In genomic region chr8:83741849-83742655, GRCm38 (mm10) we compare ENCODE assay signal across 8 mouse cellular contexts. TPM values are rescaled to one million over a fixed set of nuclear protein-coding genes. Genes with fewer than 3 reads are reported as not detected.
DNase-seq lines count a peak whose midpoint lies in the region; ATAC-seq and TF ChIP-seq lines count a peak whose summit lies in the region.

No protein-coding gene starts in this region.

- TF ChIP-seq CTCF in liver, adult 2 months (IDR thresholded peaks at IDR 0.05; ENCODE audit: low read depth, low read length), result no peak

- 0 out of 2 replicates have a peak, but pooled peaks cover 2% of the 10 kb centered on the region for H3K79me2 ChIP-seq in liver, adult 2 months (ENCODE audit: control insufficient read depth, insufficient read depth, low read length)

- ATAC-seq in granulocyte monocyte progenitor cell, adult 5-6 weeks (replicated peaks; ENCODE audit: poor library complexity, severe bottlenecking), result peak; percentile 40
- no peak for ATAC-seq in limb, embryonic 14.5 days (ENCODE audit: low FRiP score, low read depth)
- ATAC-seq in neural tube, embryonic 14.5 days (ENCODE audit: low read depth), result no peak

- peak overlapping the region; percentile 70 for H3K4me2 ChIP-seq in limb, embryonic 14.5 days (replicated peaks; ENCODE audit: low read depth, low read length, severe bottlenecking)
- H3K4me2 ChIP-seq in neural tube, embryonic 14.5 days (ENCODE audit: low read depth, low read length), result peak overlapping the region; percentile 78; the same call in 1 of the 2 replicates

- DNase-seq in liver, adult 2 months (ENCODE audit: extremely low read depth, low read depth, low spot score), result peak; percentile 53
- DNase-seq in liver, result no peak
- no peak for DNase-seq in limb, embryonic 14.5 days (ENCODE audit: low spot score)
- DNase-seq in right cerebral cortex, postnatal 36 days (ENCODE audit: low spot score in 2 of 2), result no peak
- DNase-seq in frontal cortex, postnatal 36 days (ENCODE audit: low spot score in 2 of 2), result no peak
- no peak for DNase-seq in adrenal gland, adult 2 months

- peak overlapping the region; percentile 82 for H3K27ac ChIP-seq in liver, adult 2 months (replicated peaks; ENCODE audit: insufficient read depth, low read depth, low read length)
- H3K27ac ChIP-seq in limb, embryonic 14.5 days (replicated peaks; ENCODE audit: low read depth, low read length), result 0 out of 2 replicates have a peak overlapping the region, but pooled peaks have one; percentile 20
- no peak overlapping the region; the same call in 1 of the 2 replicates for H3K27ac ChIP-seq in neural tube, embryonic 14.5 days (ENCODE audit: low read depth, low read length)

- H3K9ac ChIP-seq in liver, adult 2 months (ENCODE audit: low read depth, low read length), result peak overlapping the region; percentile 40
- H3K9ac ChIP-seq in limb, embryonic 14.5 days (ENCODE audit: low read depth, low read length, severe bottlenecking), result peak overlapping the region; percentile 68; the same call in 1 of the 2 replicates
- H3K9ac ChIP-seq in neural tube, embryonic 14.5 days (replicated peaks; ENCODE audit: low read depth, low read length), result no peak overlapping the region

- H3K36me3 ChIP-seq in liver, adult 2 months (ENCODE audit: control insufficient read depth, insufficient read depth, low read length), result no peaks in the 10 kb centered on the region
- H3K36me3 ChIP-seq in limb, embryonic 14.5 days (ENCODE audit: control insufficient read depth, insufficient read depth, low read length), result no peaks in the 10 kb centered on the region
- H3K36me3 ChIP-seq in neural tube, embryonic 14.5 days (ENCODE audit: control insufficient read depth, insufficient read depth, low read length), result no peaks in the 10 kb centered on the region

- TF ChIP-seq POLR2A in liver, adult 2 months (IDR thresholded peaks at IDR 0.05; ENCODE audit: extremely low read depth, insufficient read depth, low read length), result no peak
- no peak for TF ChIP-seq POLR2A in limb, embryonic 14.5 days (IDR thresholded peaks at IDR 0.05; ENCODE audit: borderline replicate concordance, extremely low read depth, insufficient read depth, insufficient read length)

- 0 out of 2 replicates have a peak, but pooled peaks cover 2% of the 10 kb centered on the region for H3K4me1 ChIP-seq in liver, adult 2 months (ENCODE audit: control insufficient read depth, insufficient read depth, low read length)
- peaks cover 31% of the 10 kb centered on the region for H3K4me1 ChIP-seq in limb, embryonic 14.5 days (ENCODE audit: control insufficient read depth, insufficient read depth, low read length)
- peaks cover 3% of the 10 kb centered on the region; the same call in 1 of the 2 replicates for H3K4me1 ChIP-seq in neural tube, embryonic 14.5 days (ENCODE audit: control insufficient read depth, insufficient read depth, low read length)

- H3K4me3 ChIP-seq in liver, adult 2 months (ENCODE audit: insufficient read depth, low read depth, low read length), result peak overlapping the region; percentile 55
- H3K4me3 ChIP-seq in limb, embryonic 14.5 days (replicated peaks; ENCODE audit: low read length), result peak overlapping the region; percentile 46
- H3K4me3 ChIP-seq in neural tube, embryonic 14.5 days (ENCODE audit: low read depth, low read length), result no peak overlapping the region

- WGBS in liver, adult 2 months, result 62% methylated on average over 19 of the region's 19 CpGs
- 73% methylated on average over 19 of the region's 19 CpGs for WGBS in limb, embryonic 14.5 days
- 75% methylated on average over 19 of the region's 19 CpGs for WGBS in neural tube, embryonic 14.5 days

- H3K27me3 ChIP-seq in liver, adult 2 months (ENCODE audit: control insufficient read depth, insufficient read depth, low read length), result no peaks in the 10 kb centered on the region
- no peaks in the 10 kb centered on the region for H3K27me3 ChIP-seq in limb, embryonic 14.5 days (ENCODE audit: control insufficient read depth, insufficient read depth, low read length)
- H3K27me3 ChIP-seq in neural tube, embryonic 14.5 days (ENCODE audit: control insufficient read depth, insufficient read depth, low read length), result peaks cover 8% of the 10 kb centered on the region

- H3K9me3 ChIP-seq in limb, embryonic 14.5 days (ENCODE audit: control insufficient read depth, low read length), result no peaks in the 10 kb centered on the region
- H3K9me3 ChIP-seq in neural tube, embryonic 14.5 days (ENCODE audit: control insufficient read depth, low read length), result no peaks in the 10 kb centered on the region

RNA-seq across cellular contexts. Expression of gene Adgre5, which starts 0.9 kb away (rescaled TPM):
- 20.8 and 21.2 TPM in 2 replicates for total RNA-seq in liver, adult 2 months (2014; rRNA removed)
- polyA plus RNA-seq in liver, adult 2 months (2012; rRNA removed), result 9.7 and 17.9 TPM in 2 replicates
- 21.4 and 25.7 TPM in 2 replicates for total RNA-seq in granulocyte monocyte progenitor cell, adult 5-6 weeks (2014; fragmentation: Nextera tagmentation)
- 21.7 and 27.2 TPM in 2 replicates for total RNA-seq in granulocyte monocyte progenitor cell, adult 5-6 weeks (2017)
- polyA plus RNA-seq in limb, embryonic 14.5 days (2012; rRNA removed), result 70.1 and 76.9 TPM in 2 replicates
- 45.2 and 50.4 TPM in 2 replicates for polyA plus RNA-seq in limb, embryonic 14.5 days (2014; fragmentation: Nextera tagmentation; extraction: Ambion mirVana)
- polyA plus RNA-seq in neural tube, embryonic 14.5 days (2014; fragmentation: Nextera tagmentation; extraction: Ambion mirVana), result 8.8 and 13.5 TPM in 2 replicates
- total RNA-seq in adrenal gland, adult 2 months (2021), result 10 to 100 TPM; 31.5 to 40.7 TPM
- 34.5 and 35.2 TPM in 2 replicates for polyA plus RNA-seq in adrenal gland, adult 2 months (2012; rRNA removed)

RNA-seq across cellular contexts. Expression of gene Ddx39, which starts 27.1 kb away (rescaled TPM):
- total RNA-seq in liver, adult 2 months (2014; rRNA removed), result 13.5 and 19.2 TPM in 2 replicates
- 14.3 and 17.2 TPM in 2 replicates for polyA plus RNA-seq in liver, adult 2 months (2012; rRNA removed)
- total RNA-seq in granulocyte monocyte progenitor cell, adult 5-6 weeks (2014; fragmentation: Nextera tagmentation), result 115 and 123 TPM in 2 replicates
- total RNA-seq in granulocyte monocyte progenitor cell, adult 5-6 weeks (2017), result 123 and 124 TPM in 2 replicates
- 81.1 and 81.3 TPM in 2 replicates for polyA plus RNA-seq in limb, embryonic 14.5 days (2012; rRNA removed)
- polyA plus RNA-seq in limb, embryonic 14.5 days (2014; fragmentation: Nextera tagmentation; extraction: Ambion mirVana), result 110 and 111 TPM in 2 replicates
- 82.6 and 83.3 TPM in 2 replicates for polyA plus RNA-seq in neural tube, embryonic 14.5 days (2014; fragmentation: Nextera tagmentation; extraction: Ambion mirVana)
- 10 to 100 TPM; 15.3 to 20.9 TPM for total RNA-seq in adrenal gland, adult 2 months (2021)
- polyA plus RNA-seq in adrenal gland, adult 2 months (2012; rRNA removed), result 13.4 and 14.1 TPM in 2 replicates

RNA-seq across cellular contexts. Expression of gene Pkn1, which starts 43.1 kb away (rescaled TPM):
- total RNA-seq in liver, adult 2 months (2014; rRNA removed), result 17.3 and 20.1 TPM in 2 replicates
- 18.0 and 28.8 TPM in 2 replicates for polyA plus RNA-seq in liver, adult 2 months (2012; rRNA removed)
- total RNA-seq in granulocyte monocyte progenitor cell, adult 5-6 weeks (2014; fragmentation: Nextera tagmentation), result 40.0 and 66.0 TPM in 2 replicates
- total RNA-seq in granulocyte monocyte progenitor cell, adult 5-6 weeks (2017), result 54.5 and 65.6 TPM in 2 replicates
- 46.9 and 47.4 TPM in 2 replicates for polyA plus RNA-seq in limb, embryonic 14.5 days (2012; rRNA removed)
- 24.3 and 29.3 TPM in 2 replicates for polyA plus RNA-seq in limb, embryonic 14.5 days (2014; fragmentation: Nextera tagmentation; extraction: Ambion mirVana)
- 25.1 and 27.7 TPM in 2 replicates for polyA plus RNA-seq in neural tube, embryonic 14.5 days (2014; fragmentation: Nextera tagmentation; extraction: Ambion mirVana)
- total RNA-seq in adrenal gland, adult 2 months (2021), result 100 to 1,000 TPM; 110 to 115 TPM
- 138 and 164 TPM in 2 replicates for polyA plus RNA-seq in adrenal gland, adult 2 months (2012; rRNA removed)
